Mouse (Mus musculus): ENCODE data around the gene Dctn3.
"Not testable (repeated sequence)": the region's sequence is repeated elsewhere in the genome, so short reads cannot be mapped to it uniquely, and the experiment has no call there.

Gene Dctn3

DNA sequence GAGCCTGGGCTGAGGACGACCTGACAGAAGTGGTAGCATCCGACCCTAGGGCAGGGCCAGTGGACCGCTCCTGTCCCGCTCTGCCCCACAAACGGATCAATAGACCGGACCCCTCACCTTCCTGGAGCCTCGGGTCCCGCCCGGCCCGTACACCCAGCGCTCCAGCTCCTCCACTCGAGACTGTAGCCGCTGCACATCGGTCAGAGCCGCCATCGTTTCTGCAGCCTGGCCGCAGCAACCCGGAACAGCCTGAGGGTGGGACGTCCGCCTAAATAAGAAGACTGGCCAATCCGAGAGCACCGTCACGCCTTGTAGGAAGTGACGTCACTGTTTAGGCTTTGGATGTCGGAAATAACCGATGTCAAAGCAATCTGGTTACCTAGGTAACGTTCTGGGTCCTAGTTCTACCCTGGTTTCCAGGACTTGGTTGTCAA is at the start of gene Dctn3:
TSS of gene Dctn3 (minus strand) at position 253 of the 434 bp plus-strand sequence.
- peak; percentile 88 to 94 for DNase-seq (ENCODE audit: low spot score in 2 of 2)

GRCm38 (mm10) chr4:41767301-41767700 is 44.3 kb upstream of the Dctn3 start:
- DNase-seq (ENCODE audit: low spot score in 2 of 2), result not testable (repeated sequence)

- not testable (repeated sequence) for DNase-seq (ENCODE audit: low spot score in 2 of 2)
Measured at GRCm38 (mm10) chr4:41763176-41763575, 40.2 kb upstream of the Dctn3 start.

DNA sequence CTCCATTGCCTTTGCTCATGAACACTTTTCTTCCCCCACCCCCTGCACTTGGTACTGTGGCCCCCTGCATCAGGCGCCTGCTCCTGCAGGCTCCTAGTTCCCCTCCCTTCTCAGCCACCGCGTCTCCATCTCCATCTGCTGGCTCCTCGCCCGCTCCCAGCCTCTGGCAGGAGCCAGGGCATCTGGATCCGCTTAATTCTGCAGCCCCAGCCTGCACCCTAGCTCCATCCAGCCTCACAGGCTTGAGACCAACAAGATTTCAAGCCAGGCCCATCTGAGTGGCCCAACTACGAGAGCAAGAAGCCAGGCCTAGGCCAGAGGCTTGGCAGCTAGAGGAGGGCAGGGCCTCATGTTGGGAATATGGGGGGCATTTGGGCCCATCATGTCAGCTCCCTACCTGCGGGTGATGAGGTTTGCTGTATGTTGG is 39.7 kb upstream of the Dctn3 start:
- DNase-seq (ENCODE audit: low spot score in 2 of 2), result peak in 1 of 2 experiments; percentile 48

- no peak for DNase-seq (ENCODE audit: low spot score in 2 of 2)
Measured at GRCm38 (mm10) chr4:41762099-41762687, 39.2 kb upstream of the Dctn3 start.

GRCm38 (mm10) chr4:41761680-41762079 is 38.7 kb upstream of the Dctn3 start:
- no peak for DNase-seq (ENCODE audit: low spot score in 2 of 2)

- no peak for DNase-seq (ENCODE audit: low spot score in 2 of 2)
Measured at GRCm38 (mm10) chr4:41760911-41761310, 37.9 kb upstream of the Dctn3 start.

DNA sequence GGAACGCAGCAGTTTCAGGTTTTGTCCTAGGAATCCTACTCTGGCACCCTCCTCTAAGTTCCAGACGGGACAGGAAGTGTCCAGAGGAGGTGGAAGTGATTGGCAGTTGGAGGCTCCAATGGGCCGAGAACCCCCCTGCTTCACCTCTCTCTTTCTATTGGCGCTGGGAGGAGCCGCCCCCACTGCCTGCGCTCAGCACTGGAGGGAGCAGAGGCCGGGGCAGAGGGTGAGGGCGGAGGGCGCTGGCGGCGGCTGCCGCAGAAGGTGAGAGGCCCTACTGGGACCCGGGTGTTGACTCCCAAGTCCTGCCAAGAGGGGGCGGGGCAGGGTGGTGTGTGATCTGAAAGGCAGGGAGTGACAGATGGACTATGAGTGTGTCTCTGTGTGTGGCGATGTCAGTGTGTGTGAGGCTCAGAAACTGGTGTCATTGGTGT is 37.3 kb upstream of the Dctn3 start:
- peak; percentile 69 to 74 for DNase-seq (ENCODE audit: low spot score in 2 of 2)

DNA sequence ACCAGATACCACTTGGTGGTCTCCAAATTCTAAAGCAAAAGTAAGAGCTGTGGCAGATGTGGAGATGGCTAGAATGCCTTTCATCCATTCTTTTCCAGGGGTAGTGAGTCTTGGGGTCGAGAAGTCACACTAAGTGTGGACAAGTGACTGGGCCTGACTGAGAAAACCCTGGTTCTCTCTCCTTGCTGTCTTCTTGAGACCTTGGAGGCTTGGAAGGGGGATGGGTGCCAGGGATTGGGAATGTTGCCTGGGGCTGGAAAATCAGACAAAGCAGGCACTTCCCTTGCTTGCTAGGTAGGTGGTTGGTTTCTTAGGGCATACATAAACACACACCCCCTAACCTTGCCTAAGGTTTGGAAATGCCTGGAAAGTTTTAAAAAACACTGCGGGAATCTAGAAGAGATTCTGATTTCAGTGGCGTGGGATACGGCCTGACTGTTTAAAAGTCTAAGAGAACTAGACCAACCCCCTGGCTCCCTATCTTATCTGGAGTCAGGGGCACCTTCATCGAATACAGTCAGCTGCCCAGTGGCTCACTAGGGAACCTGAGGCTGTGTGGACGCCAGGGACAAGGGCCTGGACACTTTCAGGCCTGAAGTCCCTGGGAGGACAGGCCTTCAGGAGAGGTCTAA is 36.8 kb upstream of the Dctn3 start:
- DNase-seq (ENCODE audit: low spot score in 2 of 2), result no peak

- DNase-seq (ENCODE audit: low spot score in 2 of 2), result peak in 1 of 2 experiments; percentile 37
Measured at GRCm38 (mm10) chr4:41759206-41759605, 36.2 kb upstream of the Dctn3 start.

- no peak for DNase-seq (ENCODE audit: low spot score in 2 of 2)
Measured at GRCm38 (mm10) chr4:41758701-41759100, 35.7 kb upstream of the Dctn3 start.

DNA sequence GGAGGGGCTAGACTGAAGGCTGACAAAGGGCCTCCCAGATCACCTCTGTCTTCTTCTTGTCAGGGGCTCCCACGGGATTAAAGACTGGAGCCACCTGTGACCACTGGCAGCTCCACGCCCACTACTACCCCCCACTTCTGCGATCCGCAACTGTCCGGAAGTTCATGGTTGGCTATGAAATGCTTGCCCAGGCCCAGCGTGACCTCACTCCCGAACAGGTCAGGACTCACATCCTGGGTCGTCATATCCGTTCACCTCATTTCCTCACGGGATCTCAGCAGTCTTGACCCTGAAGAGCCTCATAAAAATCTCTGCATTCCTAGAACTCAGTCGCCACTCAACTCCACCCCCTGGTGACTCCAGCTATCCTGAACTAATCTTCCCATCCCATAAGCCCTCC is 35.1 kb upstream of the Dctn3 start:
- no peak for DNase-seq (ENCODE audit: low spot score in 2 of 2)

GRCm38 (mm10) chr4:41757321-41757720 is 34.4 kb upstream of the Dctn3 start:
- DNase-seq (ENCODE audit: low spot score in 2 of 2), result no peak

- no peak for DNase-seq (ENCODE audit: low spot score in 2 of 2)
Measured at GRCm38 (mm10) chr4:41756440-41756839, 33.5 kb upstream of the Dctn3 start.

GRCm38 (mm10) chr4:41755338-41756305 is 32.7 kb upstream of the Dctn3 start, which contains the start of gene Sigmar1:
Gene Sigmar1 (minus strand): TSS chr4:41756157.
- peak; percentile 73 to 81 for DNase-seq (ENCODE audit: low spot score in 2 of 2)

- no peak for DNase-seq (ENCODE audit: low spot score in 2 of 2)
Measured at GRCm38 (mm10) chr4:41754797-41755337, 31.9 kb upstream of the Dctn3 start, which contains the start of gene Galt. Gene Galt (plus strand): TSS chr4:41755228.

DNA sequence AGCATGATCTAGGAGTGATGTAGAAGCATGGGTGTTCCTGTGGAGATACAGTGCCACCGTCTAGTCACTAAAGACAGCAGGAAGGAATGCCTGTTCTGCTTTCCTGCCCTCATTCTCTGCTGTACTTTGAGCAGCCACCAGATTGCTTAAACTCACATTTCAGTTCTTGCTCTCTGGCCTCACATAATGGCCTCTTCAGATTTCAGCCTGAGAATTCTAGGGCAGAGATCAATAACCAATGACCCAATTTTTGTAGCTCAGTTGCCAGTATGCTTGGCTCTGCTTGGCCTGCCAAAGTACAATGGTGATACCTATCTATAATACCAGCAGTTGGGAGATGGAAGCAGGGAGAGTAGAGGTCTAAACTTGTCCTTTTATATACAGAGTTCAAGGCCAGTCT is 22.1 kb upstream of the Dctn3 start:
- DNase-seq (ENCODE audit: low spot score in 2 of 2), result no peak

DNA sequence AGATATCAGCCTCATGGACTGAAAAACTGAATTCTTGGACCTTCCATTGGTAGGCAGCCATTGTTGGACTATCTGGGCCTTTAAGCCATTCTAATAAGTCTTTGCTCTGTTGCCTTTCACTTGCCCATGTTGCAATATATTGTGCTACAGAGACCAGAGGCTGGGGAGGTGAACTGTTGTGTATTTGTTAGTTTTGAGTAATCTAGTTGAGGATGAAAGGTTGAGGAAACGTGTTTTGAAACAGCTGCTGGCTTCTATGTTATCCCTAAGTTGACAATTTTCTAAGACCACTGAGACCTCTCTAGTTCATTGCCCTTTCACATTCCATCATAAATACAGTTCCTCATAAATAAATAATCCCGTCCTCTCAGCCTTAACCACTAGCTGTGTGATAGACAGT is 21.2 kb upstream of the Dctn3 start:
- DNase-seq (ENCODE audit: low spot score in 2 of 2), result no peak

- DNase-seq (ENCODE audit: low spot score in 2 of 2), result peak; percentile 88 to 91
Measured at GRCm38 (mm10) chr4:41741158-41741560, 18.2 kb upstream of the Dctn3 start.

DNA sequence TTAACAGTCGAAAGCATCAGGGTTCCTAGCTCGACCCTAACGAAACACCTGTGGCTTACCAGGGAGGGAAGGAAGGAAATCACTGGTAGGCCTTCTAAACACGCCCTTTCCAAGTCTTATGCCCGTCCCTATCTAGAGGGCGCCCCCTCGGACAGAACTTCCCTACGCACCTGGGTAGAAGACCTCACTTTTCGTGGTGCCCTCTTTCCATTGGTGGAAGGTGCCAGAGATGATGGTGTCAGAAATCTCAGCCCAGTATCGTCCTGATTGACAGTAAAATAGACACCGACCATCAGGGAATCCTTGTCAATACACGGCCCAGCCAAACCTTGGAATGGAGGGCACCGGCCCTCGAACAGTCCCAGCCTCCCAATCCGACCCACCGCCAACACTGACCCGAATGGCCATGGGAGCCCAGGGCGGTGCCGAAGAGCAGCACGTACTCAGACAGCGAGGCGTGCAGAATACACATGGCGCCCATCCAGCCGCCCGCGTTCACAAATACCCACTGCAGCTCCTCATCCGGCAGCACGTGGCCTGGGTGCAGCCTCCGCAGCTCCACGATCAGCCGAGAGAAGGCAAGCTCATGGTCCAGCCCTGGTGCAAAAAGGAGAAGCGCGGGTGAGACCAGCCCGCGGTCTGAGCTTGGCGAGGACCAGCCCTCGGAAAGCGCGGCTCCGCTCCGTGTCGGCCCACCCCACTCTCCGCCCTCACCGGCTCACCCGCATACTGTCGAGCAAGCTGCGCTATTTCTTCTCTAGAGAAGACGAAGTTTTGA is 17.6 kb upstream of the Dctn3 start:
- DNase-seq (ENCODE audit: low spot score in 2 of 2), result peak; percentile 64 to 65

- no peak for DNase-seq (ENCODE audit: low spot score in 2 of 2)
Measured at GRCm38 (mm10) chr4:41739260-41739659, 16.3 kb upstream of the Dctn3 start.
